Mouse (Mus musculus) activated CD4-positive, CD25-positive, alpha-beta regulatory T cell, adult 4 months (primary cell): ENCODE measurements around the gene B3galnt2. TPM values are rescaled to one million over a fixed set of nuclear protein-coding genes. Genes with fewer than 3 reads are reported as not detected.
"Not testable (repeated sequence)": the region's sequence is repeated elsewhere in the genome, so short reads cannot be mapped to it uniquely, and the experiment has no call there.

Experiments used
- ATAC-seq: one replicate; pipeline ENCODE4 v1.8.0; 2017
- polyA plus RNA-seq, 2 experiments: library from polyadenylated mRNA; unstranded; fragments of 100-300 nt; shearing (Covaris generic); gene quantifications; one replicate each; pipeline ENCODE4 v1.2.1; 2017

Gene B3galnt2
- polyA plus RNA-seq, 2 experiments from 2014 or later, result 10.4 to 14.0 TPM

DNA sequence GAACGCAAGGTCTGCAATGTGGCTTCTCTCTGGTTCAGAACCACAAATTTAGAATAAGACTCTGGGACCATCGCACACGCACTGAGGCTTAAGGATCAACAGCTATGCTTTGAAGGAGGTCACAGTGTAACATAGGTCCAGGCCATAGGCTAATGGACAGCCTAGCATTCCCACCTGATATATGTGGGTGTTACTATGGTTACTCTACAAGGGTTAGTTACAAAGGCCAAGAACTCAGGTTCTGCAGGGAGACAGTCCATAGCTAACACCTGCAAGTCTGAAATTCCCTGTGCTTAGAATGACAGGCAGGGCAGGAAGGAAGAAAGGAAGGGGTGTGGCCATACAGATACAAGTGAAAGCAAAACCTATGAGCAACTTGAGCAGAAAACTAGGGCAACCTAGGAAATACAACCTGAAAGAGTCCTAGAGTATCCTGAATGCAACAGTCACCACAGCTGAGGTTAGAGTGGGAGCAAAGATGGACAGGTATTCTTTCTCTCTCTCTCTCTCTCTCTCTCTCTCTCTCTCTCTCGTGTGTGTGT, 57.3 kb downstream of the B3galnt2 start:
- ATAC-seq, result peak; percentile 89

DNA sequence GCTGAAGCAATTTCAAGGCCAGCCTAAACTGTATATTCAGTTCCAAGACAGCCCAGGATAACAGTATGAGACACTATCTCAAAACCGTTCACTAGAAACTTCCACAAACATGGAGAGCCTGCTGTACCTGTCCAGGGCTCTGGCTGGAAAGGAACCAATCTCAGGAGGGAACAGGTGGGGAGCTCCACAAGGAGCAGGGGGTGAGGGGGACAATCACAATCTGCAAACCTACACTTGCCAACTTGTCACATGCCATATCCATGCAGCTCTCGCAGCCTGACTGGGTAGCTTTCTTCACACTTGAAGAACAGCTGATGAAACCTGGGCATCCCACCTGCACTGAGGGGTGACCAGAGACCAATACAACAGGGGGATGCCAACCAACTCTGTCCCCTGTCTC, 59.7 kb downstream of the B3galnt2 start:
- no peak for ATAC-seq

DNA sequence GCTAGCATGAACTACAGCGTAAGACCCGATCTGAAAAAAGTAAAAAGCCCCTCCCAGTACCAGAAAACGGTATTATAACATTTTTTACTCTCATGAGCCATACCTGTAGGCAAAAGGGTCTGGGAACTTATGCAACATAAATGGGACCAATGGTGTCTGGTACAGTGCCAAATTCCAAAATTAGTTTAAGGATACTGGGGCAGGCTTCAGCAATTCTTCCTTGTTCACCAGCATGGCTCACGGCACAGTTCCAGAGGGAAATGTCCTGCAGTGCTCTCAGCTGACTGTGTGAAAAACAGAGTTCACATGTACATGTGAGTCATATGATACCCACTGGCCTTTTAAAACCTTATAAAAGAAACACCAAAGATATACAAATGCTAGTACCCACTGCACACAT, 60.3 kb downstream of the B3galnt2 start:
- no peak for ATAC-seq

DNA sequence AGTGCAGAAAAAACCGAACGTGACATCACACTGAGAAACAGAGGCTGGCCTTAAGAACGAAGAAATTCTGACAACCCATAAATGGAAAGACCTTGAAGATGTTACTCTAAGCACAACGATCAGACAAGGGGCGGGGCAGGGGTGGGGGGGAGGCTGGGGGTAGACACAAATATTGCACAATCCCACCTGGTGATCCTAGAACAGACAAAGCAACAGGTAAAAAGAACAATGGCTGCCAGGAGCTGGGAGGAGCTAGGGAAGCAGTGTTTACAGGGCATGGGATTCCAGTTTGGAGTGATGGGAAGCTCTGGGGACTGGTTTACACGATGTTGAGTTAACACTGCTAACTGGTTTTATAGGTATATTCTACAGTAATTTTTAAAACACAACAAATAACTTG, 61.3 kb downstream of the B3galnt2 start:
- ATAC-seq, result no peak

DNA sequence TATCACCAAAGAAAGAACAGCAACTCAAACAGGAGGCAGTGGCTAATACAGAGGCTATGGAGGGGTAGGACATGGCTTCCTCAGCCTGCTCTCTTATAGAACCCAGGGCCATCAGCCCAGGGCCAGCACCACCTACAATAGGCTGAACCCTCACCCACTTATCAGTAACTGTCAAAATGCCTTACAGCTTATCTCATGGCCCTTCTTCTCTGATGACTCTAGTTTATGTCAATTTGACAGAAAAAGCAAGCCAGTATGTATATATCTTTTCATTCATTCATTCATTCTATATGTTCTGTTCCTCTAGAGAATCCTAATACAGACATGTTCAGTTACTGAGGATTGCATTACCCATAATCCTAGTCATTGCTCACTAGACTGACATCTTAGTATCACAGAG, 64.0 kb downstream of the B3galnt2 start:
- ATAC-seq, result no peak

DNA sequence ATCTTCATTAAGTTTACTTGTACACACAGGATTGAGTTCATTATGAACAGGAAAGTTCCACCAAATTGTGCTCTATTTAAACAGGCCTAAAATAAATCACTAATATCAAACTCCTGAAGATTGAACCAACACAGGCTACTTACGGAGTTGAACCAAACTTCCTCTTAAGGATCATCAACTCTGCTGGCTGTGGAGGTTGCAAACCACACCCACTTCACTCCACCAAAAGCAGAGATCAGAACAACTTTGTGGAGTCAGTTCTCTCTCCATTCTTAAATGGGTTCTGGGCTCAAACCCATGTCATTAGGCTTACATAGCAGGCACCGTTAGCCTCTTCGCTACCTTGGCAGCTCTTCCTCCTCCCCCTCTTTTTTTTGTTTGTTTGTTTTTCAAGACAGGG, 64.6 kb downstream of the B3galnt2 start:
- ATAC-seq, result no peak

DNA sequence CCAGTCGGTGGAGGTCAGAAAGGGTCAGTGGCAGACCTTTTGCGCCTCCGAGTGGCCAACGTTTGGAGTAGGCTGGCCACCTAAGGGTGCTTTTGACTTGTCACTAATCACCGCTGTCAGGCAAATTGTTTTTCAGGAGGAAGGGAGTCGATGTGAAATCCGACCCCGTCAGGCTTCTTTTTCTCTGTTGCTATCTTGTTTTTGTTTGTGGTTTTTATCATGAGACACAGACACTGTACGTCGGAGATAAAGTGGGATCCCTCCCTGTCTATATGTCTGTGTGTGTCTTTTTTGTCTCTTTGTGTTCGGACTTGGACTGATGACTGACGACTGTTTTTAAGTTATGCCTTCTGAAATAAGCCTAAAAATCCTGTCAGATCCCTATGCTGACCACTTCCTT, 67.1 kb downstream of the B3galnt2 start:
- not testable (repeated sequence) for ATAC-seq

DNA sequence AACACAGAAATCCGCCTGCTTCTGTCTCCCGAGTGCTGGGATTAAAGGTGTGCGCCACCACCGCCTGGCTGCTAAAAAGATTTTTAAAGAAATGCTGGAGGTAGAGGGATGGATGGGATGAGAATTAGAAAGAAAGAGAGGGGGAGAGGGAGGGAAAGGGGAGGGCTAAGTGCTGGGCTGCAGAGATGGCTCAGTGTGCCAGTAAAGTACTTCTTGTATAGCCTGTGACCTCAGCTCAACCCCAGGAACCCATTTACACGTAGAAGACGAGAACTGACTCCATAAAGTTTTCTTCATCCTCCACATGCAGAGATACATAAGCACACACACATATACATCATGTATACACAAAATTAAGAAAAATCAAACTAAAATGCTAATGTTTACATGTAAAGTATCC, 71.3 kb downstream of the B3galnt2 start:
- ATAC-seq, result no peak

DNA sequence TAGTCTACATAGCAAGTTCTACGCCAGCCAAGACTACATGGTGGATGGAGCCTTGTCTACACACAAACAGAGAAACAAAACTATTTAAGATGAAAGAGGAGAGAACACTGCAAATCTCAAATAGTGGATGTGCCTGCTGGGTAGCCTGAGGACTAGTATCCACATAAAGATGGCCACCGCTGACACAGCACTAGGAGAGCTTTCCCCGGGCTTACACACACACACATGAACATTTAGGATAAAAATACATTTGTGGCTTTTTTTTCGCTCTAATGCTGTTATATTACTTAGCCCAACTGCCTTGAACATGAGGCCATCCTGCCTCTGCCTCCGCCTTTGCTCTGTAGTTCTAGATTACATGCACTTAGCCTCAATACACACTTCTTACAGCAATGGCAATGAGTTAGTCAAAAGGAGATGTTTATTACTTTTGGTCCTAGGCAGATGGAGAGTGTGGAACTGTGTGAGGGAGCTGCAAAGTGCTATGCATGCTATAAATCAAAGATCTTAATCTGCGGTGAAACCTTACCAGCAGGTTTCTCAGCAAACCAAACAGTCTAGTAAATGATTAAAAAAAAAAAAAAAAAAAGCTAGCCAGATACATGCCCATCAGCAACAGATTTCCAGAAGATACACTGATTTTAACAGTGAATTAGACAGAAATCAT, 72.0 kb downstream of the B3galnt2 start:
- no peak for ATAC-seq

DNA sequence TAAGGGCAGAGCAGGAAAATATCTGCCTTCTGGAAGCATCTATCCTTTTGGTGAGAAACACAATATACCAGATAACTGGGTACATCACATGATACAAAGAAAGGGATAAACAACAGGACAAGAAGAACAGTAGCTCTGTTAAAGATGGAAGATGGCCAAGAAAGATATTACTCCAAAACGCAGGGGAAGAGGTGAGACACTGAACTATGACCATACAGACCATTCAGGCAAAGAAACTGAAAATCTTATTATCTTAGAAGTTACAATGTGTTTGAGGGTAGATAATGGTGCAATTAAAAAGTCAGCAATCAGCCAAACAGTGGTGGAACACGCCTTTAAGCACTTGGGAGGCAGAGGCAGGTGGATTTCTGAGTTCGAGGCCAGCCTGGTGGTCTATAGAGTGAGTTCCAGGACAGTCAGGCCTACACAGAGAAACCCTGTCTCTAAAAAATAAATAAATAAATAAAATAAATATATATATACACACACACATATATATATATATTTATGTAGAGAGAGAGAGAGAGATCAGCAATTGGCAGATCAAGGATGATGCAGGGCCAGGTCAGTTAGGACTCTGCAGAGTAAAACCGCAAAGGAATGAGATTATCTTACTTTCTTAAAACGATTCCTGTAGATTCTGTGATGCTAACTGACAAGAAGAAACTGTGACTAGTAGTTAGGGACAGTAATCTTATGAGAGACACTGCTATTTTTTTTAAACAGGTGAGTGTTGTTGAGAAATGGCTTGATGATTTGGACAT, 79.2 kb downstream of the B3galnt2 start:
- ATAC-seq, result no peak

DNA sequence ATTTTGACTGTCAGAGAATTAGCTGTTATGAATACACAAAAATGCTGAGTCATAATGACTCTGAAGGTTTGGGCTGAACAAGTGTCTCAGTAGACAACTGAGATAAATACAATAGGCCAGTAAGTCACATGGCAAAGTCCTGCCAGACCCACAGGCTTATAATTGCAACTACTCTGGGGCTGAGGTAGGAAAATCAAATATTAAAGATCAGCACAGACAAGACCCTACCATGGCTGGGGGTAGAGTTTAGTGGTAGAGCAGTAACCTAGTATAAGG, 79.7 kb downstream of the B3galnt2 start:
- ATAC-seq, result no peak

DNA sequence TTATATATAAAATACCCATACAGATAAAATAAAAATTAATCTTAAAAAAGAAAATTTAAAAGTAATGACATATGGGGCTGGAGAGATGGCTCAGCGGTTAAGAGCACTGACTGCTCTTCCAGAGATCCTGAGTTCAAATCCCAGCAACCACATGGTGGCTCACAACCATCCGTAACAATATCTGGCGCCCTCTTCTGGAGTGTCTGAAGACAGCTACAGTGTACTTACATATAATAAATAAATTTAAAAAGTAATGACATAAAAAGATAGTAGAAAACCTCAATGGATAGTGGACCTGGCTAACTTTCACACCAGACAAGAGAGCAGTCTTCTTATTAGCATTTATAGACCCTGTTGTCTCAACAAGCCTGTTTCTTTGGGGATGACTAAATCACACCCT, 81.1 kb downstream of the B3galnt2 start:
- not testable (repeated sequence) for ATAC-seq

DNA sequence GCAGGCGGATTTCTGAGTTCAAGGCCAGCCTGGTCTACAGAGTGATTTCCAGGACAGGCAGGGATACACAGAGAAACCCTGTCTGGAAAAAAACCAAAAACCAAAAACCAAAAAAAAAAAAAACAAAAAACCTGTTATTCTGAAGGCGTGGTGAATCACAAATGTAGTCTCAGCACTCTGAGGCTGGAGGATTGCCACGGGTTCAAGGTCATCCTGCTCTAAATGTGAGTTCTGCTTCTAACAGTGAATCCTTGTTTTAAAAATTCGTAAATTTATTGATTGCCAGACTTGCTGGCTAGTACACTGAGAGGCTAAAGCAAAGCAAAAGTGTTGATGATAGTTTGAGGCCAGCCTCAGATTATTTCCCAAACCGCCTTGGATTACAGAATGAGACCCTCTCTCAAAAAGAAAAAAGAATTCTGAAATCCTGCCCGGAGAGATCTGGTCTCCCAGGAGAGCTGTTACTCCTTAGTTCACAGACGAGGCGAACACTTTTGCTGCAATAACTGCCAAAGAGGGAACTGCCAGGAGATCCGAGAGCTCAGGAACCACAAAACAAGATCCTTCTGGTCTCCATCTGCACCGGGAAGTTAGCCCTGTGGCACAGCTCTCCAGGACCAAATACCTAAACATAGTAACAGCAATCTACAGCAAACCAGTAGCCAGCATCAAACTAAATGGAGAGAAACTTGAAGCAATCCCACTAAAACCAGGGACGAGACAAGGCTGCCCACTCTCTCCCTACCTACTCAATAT, 81.8 kb downstream of the B3galnt2 start:
- ATAC-seq, result no peak

DNA sequence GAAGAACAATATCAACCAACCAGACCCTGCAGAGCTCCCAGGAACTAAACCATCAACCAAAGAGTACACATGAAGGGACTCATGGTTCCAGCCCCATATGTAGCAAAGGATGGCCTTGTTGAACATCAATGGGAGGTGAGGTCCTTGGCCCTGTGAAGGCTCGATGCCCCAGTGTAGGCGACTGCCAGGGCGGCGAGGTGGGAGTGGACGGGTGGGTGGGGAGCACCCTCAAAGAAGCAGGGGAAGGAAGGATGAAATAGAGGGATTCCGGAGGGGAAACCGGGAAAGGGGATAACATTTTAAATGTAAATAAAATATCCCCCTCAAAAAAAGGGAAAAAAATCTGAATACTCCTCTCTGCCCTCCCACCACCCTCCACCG, 84.6 kb downstream of the B3galnt2 start:
- ATAC-seq, result no peak

DNA sequence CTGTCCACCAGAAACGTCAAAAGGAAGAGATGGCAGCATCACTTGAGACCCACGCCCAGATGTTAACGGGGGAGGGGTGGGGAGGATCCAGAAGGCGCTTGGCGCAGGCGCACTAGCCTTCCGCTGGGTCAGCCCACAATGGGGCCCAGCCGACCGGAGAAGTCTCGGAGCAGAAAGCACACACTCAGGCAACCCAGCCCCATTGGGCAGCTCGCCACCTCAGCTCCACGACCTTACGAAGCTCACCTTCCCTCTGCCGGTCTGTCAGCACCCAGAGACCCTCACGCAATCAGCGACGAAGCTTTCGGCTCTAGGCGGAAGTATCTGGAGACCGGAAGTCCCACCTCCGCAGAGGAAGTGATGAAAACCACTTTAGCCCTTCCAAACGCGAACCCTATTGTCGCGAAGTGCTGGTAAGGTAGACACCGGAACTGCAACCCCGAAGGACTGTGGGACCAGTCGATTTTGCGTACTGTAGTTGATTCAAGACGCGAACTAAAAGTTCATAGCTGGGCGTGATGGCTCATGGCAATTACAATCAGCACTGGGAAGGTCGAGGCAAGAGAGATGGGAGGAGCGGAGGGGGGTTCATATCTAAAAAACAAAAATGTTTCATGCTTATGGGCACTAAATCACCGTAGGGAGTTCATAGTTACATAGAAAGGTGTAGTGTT, 85.2 kb downstream of the B3galnt2 start, which contains the start of gene Tbce:
Gene Tbce (minus strand): TSS at position 347 of the 674 bp plus-strand sequence.
- ATAC-seq, result peak; percentile 98

DNA sequence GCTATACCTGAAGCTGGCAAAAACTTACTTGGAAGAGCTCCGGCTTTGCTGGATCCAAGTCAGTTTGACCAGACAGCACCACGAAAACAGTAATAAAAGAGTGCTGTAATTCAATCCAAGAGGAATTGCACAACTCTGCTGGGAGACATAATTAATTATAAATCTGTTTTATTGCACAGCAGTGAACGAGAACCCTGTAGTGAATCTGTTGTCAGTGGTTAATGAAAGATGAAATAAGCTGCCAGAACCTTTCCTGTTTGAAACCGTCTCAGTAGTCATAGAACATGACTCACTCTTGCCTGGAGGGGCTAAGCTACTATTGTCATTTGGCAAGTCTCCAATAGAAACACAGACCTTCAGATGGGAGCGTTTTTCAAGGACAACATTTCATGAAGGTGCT, 85.9 kb downstream of the B3galnt2 start:
- no peak for ATAC-seq

DNA sequence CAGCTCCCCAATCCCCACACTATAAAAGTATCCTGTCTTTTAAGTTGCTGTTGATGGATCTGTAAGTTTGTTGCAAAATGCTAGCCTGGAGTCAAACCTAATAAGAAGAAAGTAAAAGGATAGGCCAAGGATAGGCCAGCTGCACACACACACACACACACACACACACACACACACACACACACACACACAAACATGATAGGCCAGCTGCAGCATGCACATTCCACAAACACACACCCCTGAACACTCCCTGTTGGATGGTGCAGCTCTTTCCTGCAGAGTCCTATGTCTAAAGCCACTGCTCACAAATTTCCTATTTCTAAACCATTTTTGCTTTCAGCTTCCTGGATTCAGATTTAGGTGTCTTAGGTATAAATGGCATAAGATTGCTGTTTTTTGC, 89.6 kb downstream of the B3galnt2 start:
- no peak for ATAC-seq

DNA sequence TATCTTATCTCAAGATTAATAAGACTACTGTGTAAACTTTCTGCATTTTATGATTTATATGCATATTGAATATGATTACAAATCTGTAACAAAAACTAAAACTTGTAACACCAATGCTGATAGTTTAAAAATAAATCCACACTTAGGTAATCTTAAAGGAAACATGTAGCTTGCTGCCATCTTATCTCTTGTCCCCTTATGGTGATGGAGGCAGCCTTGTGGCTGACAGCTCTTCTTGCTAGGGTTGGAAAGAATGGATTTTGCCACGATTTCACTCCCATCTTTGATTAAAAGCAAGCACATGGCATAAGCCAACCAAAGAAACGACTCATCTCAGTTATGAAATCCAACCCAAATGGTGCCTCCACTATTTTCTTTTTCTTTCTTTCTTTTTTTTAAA, 90.3 kb downstream of the B3galnt2 start:
- no peak for ATAC-seq

Other genes with a start within 250 kb of the B3galnt2 start
- under 1 TPM in 1 of 2 experiments, not detected in 1; 0.53 TPM for gene Gng4, start 170.4 kb upstream of the B3galnt2 start, polyA plus RNA-seq
- 10 to 100 TPM; 75.9 to 78.6 TPM for gene Tbce, start 85.2 kb downstream of the B3galnt2 start, polyA plus RNA-seq
- gene Arid4b, start 108.8 kb downstream of the B3galnt2 start, polyA plus RNA-seq, result 10 to 100 TPM; 61.0 to 75.1 TPM
- gene Ggps1, start 109.0 kb downstream of the B3galnt2 start, polyA plus RNA-seq, result 100 to 1,000 TPM in 1 of 2 experiments, 10 to 100 TPM in 1; 91.7 to 103 TPM